Mouse (Mus musculus) CH12.LX (cell line): ENCODE results near the gene Ccnc. TPM values are rescaled to one million over a fixed set of nuclear protein-coding genes. Genes with fewer than 3 reads are reported as not detected.
"Not testable (repeated sequence)": the region's sequence is repeated elsewhere in the genome, so short reads cannot be mapped to it uniquely, and the experiment has no call there.

ENCODE experiments used
- DNase-seq: peaks from one replicate; pipeline ENCODE4 v3.0.0-alpha.2; 2013; ENCODE audit errors: extremely low read depth
- H3K27ac ChIP-seq: 2 replicates; pipeline ENCODE4 v1.5.1; 2012; ENCODE audit warnings: low read depth, mild to moderate bottlenecking, control low read depth, moderate library complexity; ENCODE audit not compliant: insufficient read depth
- H3K27me3 ChIP-seq: replicated peaks from 2 replicates; pipeline ENCODE3; 2012; ENCODE audit warnings: inconsistent platforms
- H3K36me3 ChIP-seq, 2 experiments: replicated peaks in 1 of 2; 2 replicates each; pipeline versions ENCODE3 to v1.6.1; 2012; ENCODE audit warnings: inconsistent platforms in 1 of 2, low read length in 1 of 2, mild to moderate bottlenecking in 1 of 2, mixed read lengths in 1 of 2, moderate library complexity in 1 of 2; ENCODE audit not compliant: control insufficient read depth in 1 of 2, insufficient read depth in 1 of 2
- H3K4me1 ChIP-seq, 2 experiments: 2 replicates each; pipeline ENCODE4 v1.6.1; 2012; ENCODE audit warnings: inconsistent platforms in 1 of 2, moderate library complexity in 1 of 2; ENCODE audit not compliant: insufficient read depth in 2 of 2, control insufficient read depth in 1 of 2
- H3K4me2 ChIP-seq: 2 replicates; pipeline ENCODE4 v1.6.1; 2012; ENCODE audit warnings: low read depth, mild to moderate bottlenecking, control low read depth; ENCODE audit not compliant: poor library complexity, insufficient read depth, severe bottlenecking
- H3K4me3 ChIP-seq, 3 experiments: fragments of 150-350 bp in 1 of 3; sonication (generic) in 1 of 3; replicated peaks in 1 of 3; 2 replicates each; pipeline versions ENCODE3 to v1.5.1; 2011 to 2012; ENCODE audit warnings: low read depth in 2 of 3, low read length in 2 of 3, mild to moderate bottlenecking in 2 of 3, moderate library complexity in 2 of 3, control low read depth in 1 of 3, improper control_type of control experiment in 1 of 3, inconsistent platforms in 1 of 3, mixed read lengths in 1 of 3; ENCODE audit not compliant: poor library complexity in 1 of 3
- H3K79me2 ChIP-seq: replicated peaks from 2 replicates; pipeline ENCODE4 v1.6.1; 2012; ENCODE audit warnings: mild to moderate bottlenecking, moderate library complexity; ENCODE audit not compliant: control insufficient read depth, poor library complexity, insufficient read depth, severe bottlenecking; ENCODE audit errors: extremely low read depth
- H3K9ac ChIP-seq: 2 replicates; pipeline ENCODE4 v1.6.1; 2012; ENCODE audit warnings: low read depth, mild to moderate bottlenecking, control low read depth, moderate library complexity; ENCODE audit not compliant: insufficient read depth
- H3K9me3 ChIP-seq: replicated peaks from 2 replicates; pipeline ENCODE3; 2012; ENCODE audit warnings: low read length, inconsistent platforms, mixed read lengths
- CTCF ChIP-seq, 2 experiments: IDR thresholded peaks in 1 of 2; conservative IDR thresholded peaks in 1 of 2; 2 replicates each; pipeline ENCODE4 v1.5.1; 2011 to 2012; ENCODE audit warnings: low read depth in 2 of 2, low read length in 2 of 2, improper control_type of control experiment in 1 of 2, inconsistent platforms in 1 of 2, mild to moderate bottlenecking in 1 of 2, moderate library complexity in 1 of 2
- EP300 ChIP-seq: IDR thresholded peaks from 2 replicates; pipeline ENCODE4 v1.6.1; 2011; ENCODE audit warnings: low read length, improper control_type of control experiment
- IRF4 ChIP-seq: IDR thresholded peaks from 2 replicates; pipeline ENCODE4 v1.6.1; 2014; ENCODE audit warnings: low read depth, mild to moderate bottlenecking, inconsistent platforms, low read length, improper control_type of control experiment
- MAX ChIP-seq: IDR thresholded peaks from 2 replicates; pipeline ENCODE4 v1.6.1; 2011; ENCODE audit warnings: low read length, improper control_type of control experiment
- MAZ ChIP-seq: IDR thresholded peaks from 2 replicates; pipeline ENCODE4 v1.6.1; 2012; ENCODE audit warnings: low read depth, mild to moderate bottlenecking, inconsistent platforms, low read length, improper control_type of control experiment, moderate library complexity
- MYC ChIP-seq: IDR thresholded peaks from 2 replicates; pipeline ENCODE4 v1.6.1; 2011; ENCODE audit warnings: low read depth, mild to moderate bottlenecking, improper control_type of control experiment, low read length
- RAD21 ChIP-seq: IDR thresholded peaks from 2 replicates; pipeline ENCODE4 v1.6.1; 2011; ENCODE audit warnings: low read depth, mild to moderate bottlenecking, low read length, improper control_type of control experiment, moderate library complexity
- SMC3 ChIP-seq: IDR thresholded peaks from 2 replicates; pipeline ENCODE4 v1.6.1; 2011; ENCODE audit warnings: low read depth, low read length, improper control_type of control experiment
- ZMIZ1 ChIP-seq: IDR thresholded peaks from 2 replicates; pipeline ENCODE4 v1.6.1; 2012; ENCODE audit warnings: low read depth, mild to moderate bottlenecking, inconsistent platforms, low read length, improper control_type of control experiment
- dilution Hi-C: fragments of 300-500 bp; cut with MboI; formaldehyde crosslinking; loops from 2 replicates; pipeline ENCODE4 v1.14.3; 2020; ENCODE audit warnings: low sequenced_read_pairs; ENCODE audit not compliant: extremely low pct_unique_long_range_greater_than_20kb, extremely low pct_ligation_motif_present
- in situ Hi-C: fragments of 300-500 bp; cut with MboI; formaldehyde crosslinking; loops from 3 replicates; pipeline ENCODE4 v1.14.3; 2019; ENCODE audit warnings: low sequenced_read_pairs, low pct_ligation_motif_present, low pct_unique_long_range_greater_than_20kb, mixed read lengths
- polyA plus RNA-seq: library from polyadenylated mRNA; unstranded; fragments of >175 nt; gene quantifications from 2 replicates; pipeline ENCODE4 v1.2.1, GENCODE M21; 2012; ENCODE audit warnings: low read depth; ENCODE audit not compliant: insufficient read length
- total RNA-seq, 2 experiments: library from RNA; depleted of rRNA; stranded (reverse); fragments of 300-350 nt in 1 of 2; fragments of >200 nt in 1 of 2; gene quantifications; 2 replicates each; pipeline ENCODE4 v1.2.3; 2012 to 2014

Gene Ccnc
- total and polyA plus RNA-seq, 3 experiments = 20.7 to 61.4 (median 32.3) TPM

GRCm38 (mm10) chr4:21726912-21727614 is 438 bp upstream of the Ccnc start:
- Histone ChIP-seq H3K4me1 (peaks cover 0 to 7% of the 10 kb centered on the region in 2 experiments; a peak in 2 of 4 replicates), H3K4me3 (peak overlapping the region; percentile 69 to 82 (median 71)), H3K9me3 (no peaks in the 10 kb centered on the region), H3K79me2 (peaks cover 21% of the 10 kb centered on the region), H3K36me3 (peaks cover 0 to 5% of the 10 kb centered on the region in 2 experiments), H3K27me3 (no peaks in the 10 kb centered on the region), H3K4me2 (peak overlapping the region; percentile 54; the same call in 1 of the 2 replicates), H3K27ac (no peak overlapping the region), H3K9ac (peak overlapping the region; percentile 79)
- TF ChIP-seq IRF4 = no peak
- TF ChIP-seq MAX = no peak; the same call in 1 of the 2 replicates
- peak; percentile 57 for TF ChIP-seq RAD21
- TF ChIP-seq EP300 = no peak
- TF ChIP-seq SMC3 = peak; percentile 60
- peak in 1 of 2 experiments; percentile 78; a peak in 2 of 4 replicates for TF ChIP-seq CTCF (conservative IDR thresholded peaks at IDR 0.05 in 1 of 2, IDR thresholded peaks at IDR 0.05 in 1 of 2; ENCODE audit: low read depth in 2 of 2, low read length in 2 of 2)
- in situ Hi-C loops = no loop called here
- dilution Hi-C loops = no loop called here
- peak; percentile 76 for DNase-seq

- H3K27me3 ChIP-seq = no peaks in the 10 kb centered on the region
- H3K4me3 ChIP-seq = no peak overlapping the region
- no peak overlapping the region for H3K4me2 ChIP-seq
- no peaks in the 10 kb centered on the region for H3K4me1 ChIP-seq
- no peaks in the 10 kb centered on the region for H3K9me3 ChIP-seq
- H3K36me3 ChIP-seq = peaks cover 19 to 54% of the 10 kb centered on the region in 2 experiments
- peak; percentile 20 for DNase-seq
- TF ChIP-seq MYC (peak; percentile 34; the same call in 1 of the 2 replicates), ZMIZ1 (no peak), IRF4 (no peak), SMC3 (peak; percentile 20; the same call in 1 of the 2 replicates), CTCF (conservative IDR thresholded peaks at IDR 0.05 in 1 of 2, IDR thresholded peaks at IDR 0.05 in 1 of 2; ENCODE audit: low read depth in 2 of 2, low read length in 2 of 2) (peak in 1 of 2 experiments; percentile 66; a peak in 2 of 4 replicates), MAX (no peak), MAZ (no peak)
- no peak overlapping the region for H3K27ac ChIP-seq
- dilution Hi-C loops (no loop called here), in situ Hi-C loops (no loop called here)
- H3K9ac ChIP-seq = no peak overlapping the region
- H3K79me2 ChIP-seq = no peaks in the 10 kb centered on the region
Observed at GRCm38 (mm10) chr4:21739169-21739568, 11.7 kb downstream of the Ccnc start.

- H3K27me3 ChIP-seq, H3K79me2 ChIP-seq, H3K4me3 ChIP-seq, H3K9me3 ChIP-seq, dilution Hi-C loops, H3K9ac ChIP-seq, DNase-seq, H3K4me1 ChIP-seq, H3K27ac ChIP-seq, in situ Hi-C loops, H3K4me2 ChIP-seq: not testable (repeated sequence)
- H3K36me3 ChIP-seq = peaks cover 17 to 45% of the 10 kb centered on the region in 2 experiments
- peak; percentile 1 for TF ChIP-seq RAD21
- TF ChIP-seq CTCF (conservative IDR thresholded peaks at IDR 0.05 in 1 of 2, IDR thresholded peaks at IDR 0.05 in 1 of 2; ENCODE audit: low read depth in 2 of 2, low read length in 2 of 2) = peak in 1 of 2 experiments; percentile 21; a peak in 2 of 4 replicates
Observed at GRCm38 (mm10) chr4:21744142-21744541, 16.6 kb downstream of the Ccnc start.
